Mouse (Mus musculus) liver, embryonic 14.5 days (tissue): Measurements from ENCODE around the gene Hmgcl.

Experiments
- CTCF ChIP-seq: IDR thresholded peaks from 2 replicates; pipeline ENCODE4 v1.5.1; 2016; ENCODE audit warnings: antibody characterized with exemption, low read depth, control low read depth
- EP300 ChIP-seq: IDR thresholded peaks from 2 replicates; pipeline ENCODE4 v1.6.1; 2016; ENCODE audit warnings: antibody characterized with exemption, low read depth

DNA sequence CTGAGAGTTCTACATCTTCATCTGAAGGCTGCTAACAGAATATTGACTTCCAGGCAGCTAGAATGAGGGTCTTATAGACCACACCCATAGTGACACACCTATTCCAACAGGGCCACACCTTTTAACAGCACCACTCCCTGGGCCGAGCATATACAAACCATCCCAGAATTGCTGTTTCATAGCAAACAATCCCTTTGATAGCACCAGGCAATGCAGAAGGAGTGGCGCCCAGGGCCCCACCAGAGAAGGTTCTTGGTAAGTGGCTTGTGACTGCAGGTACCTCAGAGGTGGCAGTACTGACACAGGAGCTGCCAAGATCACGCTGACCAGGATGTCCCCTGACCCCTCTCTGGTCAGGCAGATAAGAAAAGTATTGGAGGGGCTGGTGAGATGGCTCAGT lies 6.9 kb downstream of the Hmgcl start:
- TF ChIP-seq CTCF (no peak), EP300 (no peak)
